Mouse (Mus musculus) CH12.LX (cell line): ENCODE results near the gene Macrod2. TPM values are rescaled to one million over a fixed set of nuclear protein-coding genes. Genes with fewer than 3 reads are reported as not detected.

Source experiments
- DNase-seq: peaks from one replicate; pipeline ENCODE4 v3.0.0-alpha.2; 2013; ENCODE audit errors: extremely low read depth
- H3K27ac ChIP-seq: 2 replicates; pipeline ENCODE4 v1.5.1; 2012; ENCODE audit warnings: low read depth, mild to moderate bottlenecking, control low read depth, moderate library complexity; ENCODE audit not compliant: insufficient read depth
- H3K27me3 ChIP-seq: replicated peaks from 2 replicates; pipeline ENCODE3; 2012; ENCODE audit warnings: inconsistent platforms
- H3K36me3 ChIP-seq, 2 experiments: replicated peaks in 1 of 2; 2 replicates each; pipeline versions ENCODE3 to v1.6.1; 2012; ENCODE audit warnings: inconsistent platforms in 1 of 2, low read length in 1 of 2, mild to moderate bottlenecking in 1 of 2, mixed read lengths in 1 of 2, moderate library complexity in 1 of 2; ENCODE audit not compliant: control insufficient read depth in 1 of 2, insufficient read depth in 1 of 2
- H3K4me1 ChIP-seq, 2 experiments: 2 replicates each; pipeline ENCODE4 v1.6.1; 2012; ENCODE audit warnings: inconsistent platforms in 1 of 2, moderate library complexity in 1 of 2; ENCODE audit not compliant: insufficient read depth in 2 of 2, control insufficient read depth in 1 of 2
- H3K4me2 ChIP-seq: 2 replicates; pipeline ENCODE4 v1.6.1; 2012; ENCODE audit warnings: low read depth, mild to moderate bottlenecking, control low read depth; ENCODE audit not compliant: poor library complexity, insufficient read depth, severe bottlenecking
- H3K4me3 ChIP-seq, 3 experiments: fragments of 150-350 bp in 1 of 3; sonication (generic) in 1 of 3; replicated peaks in 1 of 3; 2 replicates each; pipeline versions ENCODE3 to v1.5.1; 2011 to 2012; ENCODE audit warnings: low read depth in 2 of 3, low read length in 2 of 3, mild to moderate bottlenecking in 2 of 3, moderate library complexity in 2 of 3, control low read depth in 1 of 3, improper control_type of control experiment in 1 of 3, inconsistent platforms in 1 of 3, mixed read lengths in 1 of 3; ENCODE audit not compliant: poor library complexity in 1 of 3
- H3K79me2 ChIP-seq: replicated peaks from 2 replicates; pipeline ENCODE4 v1.6.1; 2012; ENCODE audit warnings: mild to moderate bottlenecking, moderate library complexity; ENCODE audit not compliant: control insufficient read depth, poor library complexity, insufficient read depth, severe bottlenecking; ENCODE audit errors: extremely low read depth
- H3K9ac ChIP-seq: 2 replicates; pipeline ENCODE4 v1.6.1; 2012; ENCODE audit warnings: low read depth, mild to moderate bottlenecking, control low read depth, moderate library complexity; ENCODE audit not compliant: insufficient read depth
- H3K9me3 ChIP-seq: replicated peaks from 2 replicates; pipeline ENCODE3; 2012; ENCODE audit warnings: low read length, inconsistent platforms, mixed read lengths
- CHD2 ChIP-seq: IDR thresholded peaks from 2 replicates; pipeline ENCODE4 v1.6.1; 2011; ENCODE audit warnings: low read length, improper control_type of control experiment
- E2F4 ChIP-seq: IDR thresholded peaks from 2 replicates; pipeline ENCODE4 v1.6.1; 2011; ENCODE audit warnings: low read depth, low read length, improper control_type of control experiment; ENCODE audit not compliant: insufficient replicate concordance
- ELF1 ChIP-seq: IDR thresholded peaks from 2 replicates; pipeline ENCODE4 v1.6.1; 2014; ENCODE audit warnings: low read depth, mild to moderate bottlenecking, inconsistent platforms, low read length, improper control_type of control experiment
- EP300 ChIP-seq: IDR thresholded peaks from 2 replicates; pipeline ENCODE4 v1.6.1; 2011; ENCODE audit warnings: low read length, improper control_type of control experiment
- ETS1 ChIP-seq: conservative IDR thresholded peaks from 2 replicates; pipeline ENCODE4 v1.6.1; 2012; ENCODE audit warnings: low read depth, mild to moderate bottlenecking, inconsistent platforms, low read length, improper control_type of control experiment, moderate library complexity
- GABPA ChIP-seq: IDR thresholded peaks from 2 replicates; pipeline ENCODE4 v1.6.1; 2012; ENCODE audit warnings: low read depth, low read length, improper control_type of control experiment, inconsistent platforms; ENCODE audit not compliant: insufficient replicate concordance
- HCFC1 ChIP-seq: IDR thresholded peaks from 2 replicates; pipeline ENCODE4 v1.6.1; 2012; ENCODE audit warnings: low read depth, mild to moderate bottlenecking, inconsistent platforms, low read length, improper control_type of control experiment
- JUND ChIP-seq: conservative IDR thresholded peaks from 2 replicates; pipeline ENCODE4 v1.6.1; 2011; ENCODE audit warnings: low read depth, low read length, improper control_type of control experiment
- KAT2A ChIP-seq: IDR thresholded peaks from 2 replicates; pipeline ENCODE4 v1.6.1; 2012; ENCODE audit warnings: low read length, improper control_type of control experiment, inconsistent platforms; ENCODE audit not compliant: insufficient replicate concordance
- MAZ ChIP-seq: IDR thresholded peaks from 2 replicates; pipeline ENCODE4 v1.6.1; 2012; ENCODE audit warnings: low read depth, mild to moderate bottlenecking, inconsistent platforms, low read length, improper control_type of control experiment, moderate library complexity
- MEF2A ChIP-seq: IDR thresholded peaks from 2 replicates; pipeline ENCODE4 v1.6.1; 2014; ENCODE audit warnings: low read depth, mild to moderate bottlenecking, inconsistent platforms, low read length, improper control_type of control experiment, borderline replicate concordance
- MXI1 ChIP-seq: IDR thresholded peaks from 2 replicates; pipeline ENCODE4 v1.6.1; 2011; ENCODE audit warnings: mild to moderate bottlenecking, low read depth, low read length, improper control_type of control experiment
- PAX5 ChIP-seq: IDR thresholded peaks from 2 replicates; pipeline ENCODE4 v1.6.1; 2012; ENCODE audit warnings: low read length, inconsistent platforms, mixed read lengths
- RCOR1 ChIP-seq: conservative IDR thresholded peaks from 2 replicates; pipeline ENCODE4 v1.6.1; 2012; ENCODE audit warnings: low read depth, mild to moderate bottlenecking, inconsistent platforms, low read length, improper control_type of control experiment
- SIN3A ChIP-seq: IDR thresholded peaks from 2 replicates; pipeline ENCODE4 v1.6.1; 2012; ENCODE audit warnings: low read length, improper control_type of control experiment, inconsistent platforms
- SMC3 ChIP-seq: IDR thresholded peaks from 2 replicates; pipeline ENCODE4 v1.6.1; 2011; ENCODE audit warnings: low read depth, low read length, improper control_type of control experiment
- TCF12 ChIP-seq: IDR thresholded peaks from 2 replicates; pipeline ENCODE4 v1.6.1; 2014; ENCODE audit warnings: low read depth, mild to moderate bottlenecking, inconsistent platforms, low read length, improper control_type of control experiment
- UBTF ChIP-seq: IDR thresholded peaks from 2 replicates; pipeline ENCODE4 v1.6.1; 2012; ENCODE audit warnings: low read depth, mild to moderate bottlenecking, inconsistent platforms, low read length, improper control_type of control experiment, moderate library complexity
- USF1 ChIP-seq: IDR thresholded peaks from 2 replicates; pipeline ENCODE4 v1.6.1; 2014; ENCODE audit warnings: low read depth, mild to moderate bottlenecking, inconsistent platforms, low read length, improper control_type of control experiment
- USF2 ChIP-seq: conservative IDR thresholded peaks from 2 replicates; pipeline ENCODE4 v1.6.1; 2011; ENCODE audit warnings: low read depth, low read length, improper control_type of control experiment
- ZKSCAN1 ChIP-seq: IDR thresholded peaks from 2 replicates; pipeline ENCODE4 v1.6.1; 2012; ENCODE audit warnings: low read depth, inconsistent platforms, low read length, improper control_type of control experiment, borderline replicate concordance
- ZMIZ1 ChIP-seq: IDR thresholded peaks from 2 replicates; pipeline ENCODE4 v1.6.1; 2012; ENCODE audit warnings: low read depth, mild to moderate bottlenecking, inconsistent platforms, low read length, improper control_type of control experiment
- dilution Hi-C: fragments of 300-500 bp; cut with MboI; formaldehyde crosslinking; loops from 2 replicates; pipeline ENCODE4 v1.14.3; 2020; ENCODE audit warnings: low sequenced_read_pairs; ENCODE audit not compliant: extremely low pct_unique_long_range_greater_than_20kb, extremely low pct_ligation_motif_present
- in situ Hi-C: fragments of 300-500 bp; cut with MboI; formaldehyde crosslinking; loops from 3 replicates; pipeline ENCODE4 v1.14.3; 2019; ENCODE audit warnings: low sequenced_read_pairs, low pct_ligation_motif_present, low pct_unique_long_range_greater_than_20kb, mixed read lengths
- polyA plus RNA-seq: library from polyadenylated mRNA; unstranded; fragments of >175 nt; gene quantifications from 2 replicates; pipeline ENCODE4 v1.2.1, GENCODE M21; 2012; ENCODE audit warnings: low read depth; ENCODE audit not compliant: insufficient read length
- total RNA-seq, 2 experiments: library from RNA; depleted of rRNA; stranded (reverse); fragments of 300-350 nt in 1 of 2; fragments of >200 nt in 1 of 2; gene quantifications; 2 replicates each; pipeline ENCODE4 v1.2.3; 2012 to 2014

Macrod2 gene
- total and polyA plus RNA-seq, 3 experiments: not detected

DNA sequence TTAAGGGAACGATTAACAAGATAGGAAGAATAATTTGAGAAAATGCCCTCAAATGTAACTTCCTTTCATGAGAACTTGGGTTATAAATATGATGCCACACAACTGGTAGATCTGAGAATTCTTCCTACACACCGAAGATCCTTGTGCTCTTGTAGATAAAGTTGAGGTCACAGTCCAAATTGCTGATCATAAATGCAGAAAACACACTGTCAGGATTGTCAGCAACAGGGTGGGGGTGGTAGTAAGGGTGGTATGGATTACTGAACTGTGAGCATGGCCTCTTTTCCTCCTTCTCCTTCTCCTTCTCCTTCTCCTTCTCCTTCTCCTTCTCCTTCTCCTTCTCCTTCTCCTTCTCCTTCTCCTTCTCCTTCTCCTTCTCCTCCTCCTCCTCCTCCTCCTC, 852.6 kb downstream of the Macrod2 start:
- H3K27me3 ChIP-seq: no peaks in the 10 kb centered on the region
- dilution Hi-C loops: no loop called here
- in situ Hi-C loops: no loop called here
- H3K9me3 ChIP-seq: peaks cover 48% of the 10 kb centered on the region
- H3K4me1 ChIP-seq: no peaks in the 10 kb centered on the region
- no peak for TF ChIP-seq ZKSCAN1
- TF ChIP-seq TCF12: no peak
- TF ChIP-seq GABPA: no peak
- TF ChIP-seq MXI1: no peak
- no peak for TF ChIP-seq EP300
- no peak for TF ChIP-seq MAZ
- TF ChIP-seq SMC3: no peak
- no peak for TF ChIP-seq ZMIZ1
- no peak for TF ChIP-seq JUND
- TF ChIP-seq PAX5: no peak
- TF ChIP-seq SIN3A: no peak
- no peak for TF ChIP-seq UBTF
- TF ChIP-seq CHD2: no peak
- no peak for TF ChIP-seq HCFC1
- no peak for TF ChIP-seq USF1
- TF ChIP-seq E2F4: no peak
- TF ChIP-seq USF2: no peak
- H3K4me2 ChIP-seq: no peak overlapping the region
- H3K4me3 ChIP-seq: no peak overlapping the region
- H3K9ac ChIP-seq: no peak overlapping the region
- H3K36me3 ChIP-seq: no peaks in the 10 kb centered on the region
- H3K79me2 ChIP-seq: no peaks in the 10 kb centered on the region
- DNase-seq: no peak
- no peak overlapping the region for H3K27ac ChIP-seq

DNA sequence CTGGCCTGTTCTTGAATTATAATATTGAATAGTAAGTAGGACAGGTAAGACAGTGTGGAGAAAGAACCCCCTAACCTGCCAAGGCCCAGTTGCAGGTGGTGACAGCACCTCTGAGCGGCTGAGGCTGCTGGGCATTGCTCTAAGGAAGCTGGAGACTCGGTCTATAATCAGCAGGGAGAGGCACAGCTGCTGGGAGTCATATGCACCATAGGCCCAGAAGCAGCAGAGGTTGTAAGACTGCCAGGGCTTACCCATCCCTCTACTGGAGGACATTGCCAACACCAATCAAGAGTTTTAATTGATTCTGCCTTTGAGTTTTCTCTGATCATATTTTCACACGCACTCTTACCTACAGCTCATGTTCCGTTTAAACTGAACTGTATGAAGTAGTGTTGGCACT, 869.5 kb downstream of the Macrod2 start:
- no peak for TF ChIP-seq KAT2A
- TF ChIP-seq MEF2A: no peak
- TF ChIP-seq HCFC1: no peak
- no peak for TF ChIP-seq RCOR1
- TF ChIP-seq ELF1: no peak
- TF ChIP-seq ETS1: no peak
- no peak for TF ChIP-seq MXI1

More for the DNA sequence above, 869.5 kb downstream of the Macrod2 start:
- Histone ChIP-seq H3K4me3 (no peak overlapping the region), H3K4me1 (no peaks in the 10 kb centered on the region), H3K79me2 (no peaks in the 10 kb centered on the region), H3K9me3 (peaks cover 25% of the 10 kb centered on the region), H3K9ac (no peak overlapping the region), H3K4me2 (no peak overlapping the region), H3K27ac (no peak overlapping the region), H3K36me3 (no peaks in the 10 kb centered on the region), H3K27me3 (no peaks in the 10 kb centered on the region)
- in situ Hi-C loops (no loop called here), dilution Hi-C loops (no loop called here)
- DNase-seq: no peak
